Mouse (Mus musculus) embryonic facial prominence, embryonic 11.5 days (tissue): ENCODE results near the gene Tspan4. TPM values are rescaled to one million over a fixed set of nuclear protein-coding genes. Genes with fewer than 3 reads are reported as not detected.

Source experiments
- ATAC-seq: fragments of 200-750 bp; cut with Nextera tagmentation; replicated peaks from 2 replicates; pipeline ENCODE4 v1.8.0; 2017; ENCODE audit warnings: low read depth; ENCODE audit not compliant: insufficient number of reproducible peaks, low FRiP score, low TSS enrichment
- DNase-seq: peaks from one replicate; pipeline ENCODE4 v3.0.0-alpha.2; 2015; ENCODE audit warnings: low spot score
- H3K27ac ChIP-seq: fragments of 300-500 bp; sonication (generic); replicated peaks from 2 replicates; pipeline ENCODE4 v1.5.1; 2014; ENCODE audit warnings: mild to moderate bottlenecking, low read depth, low read length, control low read depth
- H3K27me3 ChIP-seq: fragments of 300-500 bp; sonication (generic); 2 replicates; pipeline ENCODE4 v1.6.1; 2014; ENCODE audit warnings: mild to moderate bottlenecking, low read length, moderate library complexity, mixed read lengths; ENCODE audit not compliant: control insufficient read depth, insufficient read depth
- H3K36me3 ChIP-seq: fragments of 300-500 bp; sonication (generic); replicated peaks from 2 replicates; pipeline ENCODE4 v1.6.1; 2014; ENCODE audit warnings: low read depth, mild to moderate bottlenecking, low read length, moderate library complexity, mixed read lengths; ENCODE audit not compliant: control insufficient read depth, insufficient read depth
- H3K4me1 ChIP-seq: fragments of 300-500 bp; sonication (generic); 2 replicates; pipeline ENCODE4 v1.6.1; 2014; ENCODE audit warnings: low read length, mixed read lengths; ENCODE audit not compliant: control insufficient read depth, insufficient read depth
- H3K4me2 ChIP-seq: fragments of 300-500 bp; sonication (generic); 2 replicates; pipeline ENCODE4 v1.6.1; 2014; ENCODE audit warnings: low read depth, mild to moderate bottlenecking, control low read depth, low read length, moderate library complexity
- H3K4me3 ChIP-seq: fragments of 300-500 bp; sonication (generic); 2 replicates; pipeline ENCODE4 v1.5.1; 2014; ENCODE audit warnings: low read depth, low read length, control low read depth
- H3K9ac ChIP-seq: fragments of 300-500 bp; sonication (generic); replicated peaks from 2 replicates; pipeline ENCODE4 v1.6.1; 2014; ENCODE audit warnings: mild to moderate bottlenecking, control low read depth, low read length
- H3K9me3 ChIP-seq: fragments of 300-500 bp; sonication (generic); replicated peaks from 2 replicates; pipeline ENCODE4 v1.6.1; 2016; ENCODE audit warnings: mild to moderate bottlenecking, low read length, inconsistent platforms, mixed read lengths; ENCODE audit not compliant: control insufficient read depth
- WGBS: fragments of 180-500 bp; shearing (Covaris S2); extraction: QIAGEN DNeasy Blood & Tissue Kit; methylation state at CpG from one replicate; pipeline ENCODE4 v1.1.7; 2014; 5-methylcytosine and 5-hydroxymethylcytosine counted together
- polyA plus RNA-seq: library from polyadenylated mRNA; unstranded; fragments of >200 nt; fragmentation: Nextera tagmentation; extraction: Ambion mirVana; gene quantifications from 2 replicates; pipeline ENCODE4 v1.2.1, GENCODE M21; 2014

Tspan4 gene
- polyA plus RNA-seq, 1 experiment from 2014 or later: 27.3 TPM

- ATAC-seq (no peak), DNase-seq (no peak)
- Histone ChIP-seq H3K4me2 (peak overlapping the region; percentile 89; the same call in 1 of the 2 replicates), H3K36me3 (no peaks in the 10 kb centered on the region), H3K27ac (no peak overlapping the region), H3K9me3 (no peaks in the 10 kb centered on the region), H3K4me1 (peaks cover 4% of the 10 kb centered on the region), H3K4me3 (peak overlapping the region; percentile 72; the same call in 1 of the 2 replicates), H3K27me3 (no peaks in the 10 kb centered on the region), H3K9ac (peak overlapping the region; percentile 11)
- WGBS: 14% methylated on average over 7 of the region's 7 CpGs
Measured at GRCm38 (mm10) chr7:141476981-141477370, 1.9 kb downstream of the Tspan4 start.

DNA sequence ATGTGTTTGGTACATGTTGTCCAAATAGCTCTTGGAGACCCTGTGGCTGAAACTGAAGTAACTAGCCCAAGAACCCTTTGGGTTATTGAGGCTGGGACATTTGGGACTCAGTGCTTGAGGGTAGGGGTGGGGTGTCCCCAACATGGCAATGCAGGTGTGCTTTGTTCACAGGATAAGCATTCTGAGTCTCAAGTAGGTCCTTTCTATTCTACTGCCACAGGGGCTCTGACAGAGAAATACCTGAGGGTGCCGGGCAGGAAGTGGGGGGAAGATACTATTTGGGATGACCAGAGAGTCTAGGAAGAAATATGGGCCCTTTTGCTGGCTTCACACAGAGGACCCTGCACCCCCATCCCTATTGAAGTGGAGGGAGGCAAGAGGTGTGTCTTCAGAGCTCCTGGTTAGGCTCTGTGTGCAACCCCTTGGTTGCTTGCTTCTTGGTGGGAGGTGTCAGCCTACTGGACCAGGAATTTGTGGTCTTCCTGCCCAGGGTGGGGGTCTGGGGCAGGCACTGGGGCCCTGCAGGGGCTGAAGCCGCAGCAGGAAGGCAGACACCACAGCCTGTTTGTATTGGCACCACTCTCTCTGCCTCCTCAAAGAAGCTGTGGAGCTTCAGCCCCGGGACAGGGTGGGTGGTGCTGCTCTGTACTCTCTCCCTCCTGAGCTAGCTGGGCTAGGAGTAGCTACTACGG lies 2.7 kb downstream of the Tspan4 start:
- H3K4me2 ChIP-seq: no peak overlapping the region
- no peak for DNase-seq
- H3K9me3 ChIP-seq: no peaks in the 10 kb centered on the region
- no peak overlapping the region for H3K27ac ChIP-seq
- ATAC-seq: no peak
- H3K9ac ChIP-seq: no peak overlapping the region
- H3K36me3 ChIP-seq: no peaks in the 10 kb centered on the region
- WGBS: 53% methylated on average over 4 of the region's 4 CpGs
- no peak overlapping the region for H3K4me3 ChIP-seq
- peaks cover 2% of the 10 kb centered on the region; the same call in 1 of the 2 replicates for H3K27me3 ChIP-seq
- H3K4me1 ChIP-seq: peaks cover 8% of the 10 kb centered on the region

GRCm38 (mm10) chr7:141478270-141478748 lies 3.3 kb downstream of the Tspan4 start:
- no peaks in the 10 kb centered on the region for H3K9me3 ChIP-seq
- H3K9ac ChIP-seq: no peak overlapping the region
- H3K4me2 ChIP-seq: no peak overlapping the region
- ATAC-seq: no peak
- DNase-seq: no peak
- H3K27me3 ChIP-seq: peaks cover 4% of the 10 kb centered on the region; the same call in 1 of the 2 replicates
- H3K4me3 ChIP-seq: no peak overlapping the region
- no peak overlapping the region for H3K27ac ChIP-seq
- 73% methylated on average over 5 of the region's 5 CpGs for WGBS
- H3K36me3 ChIP-seq: no peaks in the 10 kb centered on the region
- peaks cover 9% of the 10 kb centered on the region for H3K4me1 ChIP-seq

GRCm38 (mm10) chr7:141480842-141481497 lies 5.9 kb downstream of the Tspan4 start:
- Histone ChIP-seq H3K9me3 (no peaks in the 10 kb centered on the region), H3K27me3 (peaks cover 4% of the 10 kb centered on the region; the same call in 1 of the 2 replicates), H3K4me2 (peak overlapping the region; percentile 95), H3K27ac (no peak overlapping the region), H3K4me3 (no peak overlapping the region), H3K4me1 (peaks cover 9% of the 10 kb centered on the region), H3K9ac (no peak overlapping the region), H3K36me3 (no peaks in the 10 kb centered on the region)
- peak; percentile 84 for DNase-seq
- 8% methylated on average over 10 of the region's 10 CpGs for WGBS
- peak; percentile 36 for ATAC-seq

DNA sequence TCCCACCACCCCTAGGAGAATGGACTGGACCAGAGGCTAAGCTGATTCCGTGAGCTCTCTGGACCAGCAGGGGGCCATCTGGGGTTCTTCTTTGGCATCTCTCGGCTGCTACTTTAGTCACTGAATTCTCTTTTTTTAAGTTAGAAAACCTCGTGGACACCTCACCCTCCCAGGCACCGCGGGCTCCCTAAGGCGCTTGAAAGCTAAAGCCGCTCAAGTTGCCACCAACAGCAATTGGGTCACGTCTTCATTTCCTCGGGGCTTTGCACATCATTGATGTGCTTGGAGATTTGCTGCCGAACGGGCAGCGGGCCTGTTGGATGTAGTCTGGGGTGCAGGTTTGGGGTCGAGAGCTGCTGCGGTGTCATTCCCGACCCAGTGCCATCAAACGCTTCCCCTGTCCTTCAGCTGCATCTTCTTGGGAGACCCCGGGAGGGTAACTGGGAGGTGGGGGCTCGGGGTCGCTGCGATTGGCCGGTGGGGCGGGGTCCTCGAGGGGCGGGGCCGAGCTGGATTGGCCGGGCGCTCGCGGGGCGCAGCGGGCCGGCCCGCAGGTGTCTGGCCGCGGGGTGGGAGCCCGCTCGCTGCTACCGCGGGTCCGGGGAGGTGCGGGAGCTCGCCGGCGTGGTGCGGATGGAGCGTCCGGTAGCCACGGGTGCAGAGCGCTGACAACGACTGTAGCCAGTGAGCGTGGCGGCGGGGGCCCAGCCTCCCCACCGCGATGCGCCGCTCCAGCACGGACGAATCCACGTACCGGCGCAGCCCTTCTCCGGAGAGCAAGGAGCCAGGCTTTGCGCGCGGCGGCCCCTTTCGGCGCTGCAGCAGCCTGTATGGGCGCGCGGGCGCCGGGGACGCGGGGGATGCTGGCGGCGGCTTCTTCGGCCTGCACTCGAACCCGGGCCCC lies 6.7 kb downstream of the Tspan4 start:
- DNase-seq: peak; percentile 74
- peak overlapping the region; percentile 55 for H3K4me3 ChIP-seq
- peaks cover 4% of the 10 kb centered on the region; the same call in 1 of the 2 replicates for H3K27me3 ChIP-seq
- peaks cover 5% of the 10 kb centered on the region for H3K4me1 ChIP-seq
- peak overlapping the region; percentile 95 for H3K4me2 ChIP-seq
- peak overlapping the region; percentile 58 for H3K9ac ChIP-seq
- WGBS: under 1% methylated on average over 81 of the region's 81 CpGs
- no peaks in the 10 kb centered on the region for H3K36me3 ChIP-seq
- H3K27ac ChIP-seq: no peak overlapping the region
- H3K9me3 ChIP-seq: no peaks in the 10 kb centered on the region
- 0 out of 2 replicates have a peak, but pooled peaks have one; percentile 12 for ATAC-seq

DNA sequence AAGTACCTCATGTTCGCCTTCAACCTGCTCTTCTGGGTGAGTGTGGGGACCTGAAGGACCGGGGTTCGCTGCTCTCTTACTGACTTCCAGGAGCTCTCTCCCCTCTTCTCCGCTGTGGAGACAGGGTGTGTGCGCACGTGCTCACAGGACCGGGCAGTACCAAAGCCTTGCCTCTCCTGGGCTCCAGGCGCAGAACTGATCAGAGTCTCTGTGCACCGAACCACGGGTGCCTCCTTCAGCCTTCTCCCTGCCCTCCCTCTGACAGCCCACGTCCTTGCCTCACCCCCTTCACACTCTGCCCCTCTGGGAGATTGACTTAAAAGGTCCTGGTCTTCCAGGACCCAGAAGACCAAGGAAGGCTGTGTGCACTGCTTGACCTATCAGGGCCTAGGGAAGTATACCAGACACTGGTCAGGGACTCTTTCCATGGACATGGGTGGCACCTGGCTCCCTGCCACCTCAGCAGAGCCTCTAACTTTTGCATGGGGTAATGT lies 7.5 kb downstream of the Tspan4 start:
- 0 out of 2 replicates have a peak, but pooled peaks have one; percentile 3 for ATAC-seq

DNA sequence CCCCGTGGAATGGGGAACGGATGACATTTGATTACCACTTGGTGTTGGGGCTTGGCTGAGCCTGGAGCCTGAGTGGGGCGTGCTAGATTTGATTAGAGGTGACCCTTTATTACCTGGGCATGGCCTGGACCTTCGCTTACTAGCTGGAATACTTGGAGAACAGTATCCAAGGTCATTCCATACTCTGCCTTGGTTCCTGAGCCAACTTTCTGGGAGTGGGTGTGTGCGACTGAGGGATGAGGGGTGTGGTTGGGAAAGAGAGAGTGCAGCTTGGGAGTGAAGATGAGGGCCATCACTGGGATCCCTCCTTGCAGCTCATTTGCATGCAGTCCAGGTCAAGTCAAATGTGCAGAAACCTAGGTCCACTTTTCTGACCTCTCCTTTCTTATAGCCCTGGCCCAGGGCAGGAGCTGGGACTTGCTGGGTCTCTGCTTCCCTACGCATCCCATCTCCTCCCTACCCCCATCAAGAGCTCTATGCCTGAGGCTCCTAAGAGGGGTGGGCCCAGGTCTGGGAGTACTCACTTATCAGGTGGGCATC lies 8.1 kb downstream of the Tspan4 start:
- H3K4me3 ChIP-seq: no peak overlapping the region
- H3K4me2 ChIP-seq: no peak overlapping the region
- H3K27ac ChIP-seq: no peak overlapping the region
- H3K4me1 ChIP-seq: peaks cover 5% of the 10 kb centered on the region; the same call in 1 of the 2 replicates
- H3K36me3 ChIP-seq: no peaks in the 10 kb centered on the region
- WGBS: 71% methylated on average over 6 of the region's 6 CpGs
- DNase-seq (no peak), ATAC-seq (no peak)
- peaks cover 4% of the 10 kb centered on the region; the same call in 1 of the 2 replicates for H3K27me3 ChIP-seq
- no peak overlapping the region for H3K9ac ChIP-seq
- no peaks in the 10 kb centered on the region for H3K9me3 ChIP-seq

More for the DNA sequence above, 7.5 kb downstream of the Tspan4 start:
- Histone ChIP-seq H3K4me3 (peak overlapping the region; percentile 55), H3K9ac (peak overlapping the region; percentile 58), H3K27ac (no peak overlapping the region), H3K4me2 (peak overlapping the region; percentile 95), H3K9me3 (no peaks in the 10 kb centered on the region), H3K36me3 (no peaks in the 10 kb centered on the region), H3K27me3 (peaks cover 4% of the 10 kb centered on the region; the same call in 1 of the 2 replicates), H3K4me1 (peaks cover 5% of the 10 kb centered on the region; the same call in 1 of the 2 replicates)
- WGBS: 13% methylated on average over 11 of the region's 11 CpGs
- DNase-seq: no peak
